Mouse (Mus musculus) adrenal gland (tissue): ENCODE data around the gene Fam178b.

Experiments used
- intact Hi-C: fragments of 180-260 bp; cut with DNase I; formaldehyde crosslinking; loops from one replicate; pipeline ENCODE4 v1.15.1; 2025
- microRNA-seq, 2 experiments: library from miRNA; unstranded; fragments of <30 nt; microRNA quantifications; one replicate each; pipeline ENCODE4; 2019

The Fam178b gene

DNA sequence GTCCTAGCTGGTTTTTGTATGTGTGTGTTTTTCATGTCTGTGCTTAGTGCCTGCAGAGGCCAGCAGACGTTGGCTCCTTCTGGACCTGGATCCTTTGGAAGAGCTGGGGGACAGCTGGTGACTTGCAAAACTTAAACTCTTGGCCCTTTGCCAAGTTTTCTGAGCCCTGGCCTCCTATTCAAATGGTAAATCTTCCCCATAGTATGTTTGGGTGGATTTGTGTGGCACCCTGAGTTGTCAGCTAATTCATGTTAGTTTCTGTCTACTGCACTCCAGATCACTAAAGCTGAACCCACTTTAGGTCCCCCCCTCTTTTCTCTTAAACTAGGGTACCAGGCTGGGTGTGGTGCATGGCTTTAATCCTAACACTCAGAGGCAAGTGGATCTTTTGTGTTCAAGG is 154.6 kb downstream of the Fam178b start:
- intact Hi-C loops, result no loop called here

DNA sequence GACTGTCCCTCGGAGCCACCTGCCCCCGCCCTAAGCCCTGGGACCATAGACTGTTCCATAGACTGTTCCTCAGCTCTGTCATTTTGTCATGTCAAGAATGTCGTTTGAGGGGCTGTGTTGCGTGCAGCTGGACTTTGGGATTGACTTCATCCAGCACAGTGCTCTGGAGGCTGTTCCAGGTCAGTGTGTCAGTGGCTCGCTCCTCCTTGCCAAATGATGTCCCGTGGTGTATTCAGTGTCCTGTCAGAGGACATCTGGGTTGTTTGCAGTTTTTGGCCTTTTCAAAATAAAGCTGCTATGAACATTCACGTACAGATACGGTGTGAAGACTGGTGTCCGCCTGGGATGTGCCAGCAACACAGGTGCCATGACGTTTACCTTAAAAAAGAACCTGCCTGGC is 156.1 kb downstream of the Fam178b start:
- intact Hi-C loops, result no loop called here

DNA sequence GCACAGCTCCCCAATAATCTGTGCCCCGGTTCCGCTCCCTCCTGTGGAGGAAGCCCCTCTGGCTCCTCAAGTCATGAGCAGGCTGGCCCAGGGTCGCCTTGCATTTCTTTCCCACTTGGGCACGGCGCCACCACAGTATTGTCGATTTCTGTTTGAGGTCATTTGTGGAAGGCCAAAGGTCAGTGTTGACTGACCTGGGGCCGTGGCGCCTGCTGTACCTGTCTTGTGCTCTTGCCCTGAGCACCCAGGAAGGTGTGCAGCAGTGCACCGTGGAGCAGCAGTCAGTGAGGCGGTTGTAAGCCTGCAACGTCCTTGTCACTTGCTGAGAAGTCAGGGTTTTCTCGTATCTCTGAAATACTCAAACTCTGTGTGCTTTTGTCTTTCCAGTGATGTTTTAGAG is 157.2 kb downstream of the Fam178b start:
- intact Hi-C loops, result no loop called here

DNA sequence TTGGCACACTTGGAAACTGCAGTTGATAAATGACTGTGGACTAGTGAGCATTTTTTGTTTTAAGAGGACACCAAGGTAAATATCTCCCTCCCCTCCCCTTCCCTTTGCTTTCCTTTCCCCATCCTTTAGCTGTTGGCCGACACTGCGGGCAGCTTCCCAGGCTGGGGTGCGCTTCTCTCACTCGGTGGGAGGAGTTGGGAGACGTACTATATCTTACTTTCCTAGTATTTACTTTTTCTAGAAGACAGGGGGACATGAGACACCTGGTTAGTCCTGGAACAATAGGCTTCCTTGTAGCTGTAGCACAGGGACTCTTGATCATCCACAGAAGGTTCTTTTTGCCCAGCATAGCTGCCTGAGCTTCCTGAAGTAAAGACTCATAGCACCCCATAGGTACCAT is 158.9 kb downstream of the Fam178b start:
- intact Hi-C loops, result no loop called here

DNA sequence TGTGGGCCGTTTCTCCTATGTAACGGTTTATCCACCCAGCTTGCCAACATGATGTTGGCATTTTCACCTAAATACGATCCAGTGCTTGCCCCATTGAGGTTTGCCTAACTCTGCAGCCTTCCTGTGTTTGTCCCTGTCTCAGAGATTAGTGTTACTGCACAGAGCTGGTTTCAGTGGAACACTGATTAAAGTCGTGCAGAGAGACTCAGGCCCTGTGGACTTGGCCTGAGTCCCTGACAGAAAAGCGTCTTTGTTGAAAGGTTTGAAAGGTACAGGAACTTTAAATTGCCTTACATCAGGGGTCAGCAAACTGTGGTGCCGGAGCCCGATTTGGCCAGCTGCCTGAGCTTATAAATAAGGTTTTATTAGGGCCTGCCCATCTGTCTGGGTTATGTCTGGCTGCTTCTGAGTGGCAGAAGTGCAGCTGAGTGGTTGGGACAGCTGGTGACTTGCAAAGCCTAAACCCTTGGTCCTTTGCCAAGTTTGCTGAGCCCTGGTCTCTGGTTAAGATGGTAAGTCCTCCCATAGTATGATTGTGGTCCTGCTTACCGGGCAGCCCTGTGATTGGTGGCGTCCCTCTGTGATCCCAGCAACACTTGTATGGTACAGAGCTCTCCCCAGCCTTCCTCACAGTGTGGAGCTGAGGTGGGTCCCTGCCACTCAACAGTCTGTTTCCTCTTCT is 159.5 kb downstream of the Fam178b start:
- intact Hi-C loops, result no loop called here

DNA sequence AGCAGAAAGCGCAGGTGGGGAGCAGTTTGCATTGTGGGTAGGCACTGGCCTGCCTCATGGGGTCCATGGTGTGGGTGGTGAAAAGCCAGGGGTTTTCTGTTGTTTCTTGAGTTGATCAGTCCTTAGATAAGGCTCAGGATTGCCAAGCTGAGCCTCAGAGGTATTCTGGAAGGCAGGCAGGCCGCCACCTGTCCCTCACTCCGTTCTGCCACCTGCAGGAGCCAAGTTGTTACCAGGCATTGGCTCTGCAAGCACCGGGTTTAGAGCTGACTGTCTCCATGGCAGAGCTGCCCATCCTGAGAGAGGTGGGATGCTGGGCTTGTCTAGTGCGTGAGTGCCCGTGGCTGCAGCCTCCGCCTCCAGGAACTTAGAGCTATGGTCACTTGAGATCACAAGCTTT is 160.8 kb downstream of the Fam178b start:
- intact Hi-C loops, result no loop called here

DNA sequence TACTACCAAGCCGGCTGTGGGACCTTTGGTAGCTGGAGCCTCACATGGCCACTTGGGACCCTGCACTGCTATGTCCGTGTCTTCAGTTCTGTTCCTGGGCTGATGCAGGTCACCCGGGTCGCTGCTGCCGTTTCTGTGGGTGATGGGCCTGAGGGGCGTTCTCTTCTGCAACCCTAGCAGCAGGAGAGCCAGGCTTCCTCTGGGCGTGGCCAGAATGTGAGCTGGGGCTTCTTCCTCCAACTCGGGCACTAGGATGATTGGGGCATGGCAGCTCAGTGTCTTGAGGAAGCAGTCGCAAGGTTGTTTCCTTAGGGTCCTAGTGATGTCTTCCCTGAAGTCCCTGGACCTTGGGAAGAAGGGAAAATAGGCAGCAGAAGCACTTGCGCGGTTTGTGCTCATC is 163.4 kb downstream of the Fam178b start:
- intact Hi-C loops, result no loop called here

DNA sequence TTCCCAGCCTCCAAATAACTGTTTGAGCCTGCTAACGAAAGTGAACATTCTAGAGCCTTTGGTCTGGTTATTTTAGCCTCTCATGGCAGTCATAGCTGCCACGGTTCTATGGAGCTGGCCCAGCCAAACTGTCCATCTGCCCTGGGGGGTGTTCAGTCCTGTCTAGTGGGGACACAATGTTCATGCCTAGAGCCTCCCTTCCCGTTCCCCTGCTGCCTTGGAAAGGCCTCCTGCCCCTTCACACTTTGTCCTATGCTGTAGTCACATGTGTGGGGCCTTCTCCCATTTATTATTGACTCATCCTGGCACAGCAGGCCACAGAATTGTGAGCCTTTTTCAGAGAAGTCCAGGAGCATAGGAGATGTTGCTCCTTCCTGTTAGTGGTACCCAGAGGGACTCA is 164.7 kb downstream of the Fam178b start:
- intact Hi-C loops, result no loop called here

DNA sequence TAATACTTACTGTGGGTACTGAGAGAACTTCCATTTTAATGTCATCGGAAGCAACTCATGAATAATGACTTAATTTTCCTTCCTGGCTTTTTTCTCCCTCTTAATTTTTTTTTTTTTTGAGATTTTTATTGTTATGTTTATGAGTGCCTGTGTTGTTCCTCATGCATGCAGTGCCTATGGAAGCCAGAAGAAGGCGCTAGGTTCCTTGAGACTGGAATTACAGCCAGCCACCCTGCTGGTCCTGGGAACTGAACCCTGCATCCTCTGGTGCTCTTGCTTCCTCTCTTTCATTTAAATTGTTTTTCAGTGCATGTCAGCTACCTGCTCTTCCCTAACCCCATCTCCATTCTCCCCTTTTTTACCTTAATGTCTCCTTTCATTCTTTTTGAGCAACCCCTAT is 169.3 kb downstream of the Fam178b start:
- intact Hi-C loops, result loop anchor here (2.0 kb wide), 1 partner anchor 25 kb away; the partner anchor contains the start of gene Gm42417

DNA sequence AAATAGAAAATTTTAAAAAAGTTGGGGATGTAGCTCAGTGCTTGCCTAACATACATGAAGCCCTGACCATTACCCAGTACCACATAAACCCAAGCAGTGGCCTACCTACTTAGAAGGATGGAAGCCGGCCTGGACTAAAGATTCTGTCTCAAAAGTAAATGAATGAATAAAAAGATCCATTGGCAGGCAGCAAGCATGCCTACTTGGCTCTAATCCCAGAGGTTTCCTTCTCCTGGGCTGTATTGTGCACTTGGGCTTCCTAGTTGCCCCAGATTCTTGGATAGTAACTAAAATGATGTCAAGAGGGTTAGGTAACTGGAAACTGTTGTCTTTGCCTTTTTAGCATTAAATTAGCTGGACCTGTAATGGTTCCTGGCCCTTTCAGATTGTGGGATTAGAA is 169.7 kb downstream of the Fam178b start:
- intact Hi-C loops, result loop anchor here (2.0 kb wide), 1 partner anchor 25 kb away; the partner anchor contains the start of gene Gm42417

DNA sequence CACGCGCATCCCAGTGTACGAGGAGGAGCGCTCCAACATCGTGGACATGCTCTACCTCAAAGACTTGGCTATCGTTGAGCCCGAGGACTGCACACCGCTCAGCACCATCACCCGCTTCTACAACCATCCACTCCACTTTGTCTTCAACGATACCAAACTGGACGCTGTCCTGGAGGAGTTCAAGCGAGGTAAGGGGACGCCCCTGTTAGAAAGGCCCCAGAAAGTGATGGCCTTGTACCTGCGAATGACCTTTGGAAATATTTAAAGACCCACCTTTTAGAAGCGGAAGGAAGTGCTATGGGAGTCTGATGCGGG is 170.1 kb downstream of the Fam178b start:
- intact Hi-C loops, result loop anchor here (2.0 kb wide), 1 partner anchor 26 kb away; the partner anchor contains the start of gene Gm42417

Small RNA genes within 50 kb of the gene (microRNA-seq; reads per million reads assigned to microRNA genes)
- gene Gm24133, result 0 reads per million in 2 experiments
